Mouse (Mus musculus): ENCODE measurements around the gene Cavin2. TPM values are rescaled to one million over a fixed set of nuclear protein-coding genes. Genes with fewer than 3 reads are reported as not detected.

The Cavin2 gene
- 100 to 1,000 TPM; 143 to 146 TPM for total RNA-seq (2021)

GRCm38 (mm10) chr1:51288755-51289619 is at the start of gene Cavin2:
Gene Cavin2 (plus strand): TSS chr1:51289126.
- intact Hi-C loops (cut with DNase I) = loop anchor here (1.0 to 5.0 kb wide), 3 partner anchors 23 to 182 kb away; no protein-coding TSS in a partner anchor
- peak; percentile 67 to 77 for DNase-seq

- no peak for DNase-seq
- intact Hi-C loops (cut with DNase I) = no loop called here
These were observed 47.5 kb upstream of the Cavin2 start for GRCm38 (mm10) chr1:51241311-51241986.

GRCm38 (mm10) chr1:51243294-51243693 is 45.6 kb upstream of the Cavin2 start:
- no peak for DNase-seq
- intact Hi-C loops (cut with DNase I) = no loop called here

GRCm38 (mm10) chr1:51243869-51244268 is 45.1 kb upstream of the Cavin2 start:
- no peak for DNase-seq
- intact Hi-C loops (cut with DNase I) = no loop called here

GRCm38 (mm10) chr1:51245381-51245780 is 43.5 kb upstream of the Cavin2 start:
- no peak for DNase-seq
- intact Hi-C loops (cut with DNase I) = loop anchor here (5.0 kb wide), 2 partner anchors 108 to 283 kb away; no protein-coding TSS in a partner anchor

- no peak for DNase-seq
- intact Hi-C loops (cut with DNase I) = no loop called here
These were observed 38.6 kb upstream of the Cavin2 start for GRCm38 (mm10) chr1:51250302-51250701.

- intact Hi-C loops (cut with DNase I) = loop anchor here (1.0 to 5.0 kb wide), 3 partner anchors 128 to 303 kb away; no protein-coding TSS in a partner anchor
- peak; percentile 52 to 54 for DNase-seq
These were observed 23.7 kb upstream of the Cavin2 start for GRCm38 (mm10) chr1:51265118-51265800.

GRCm38 (mm10) chr1:51265926-51266325 is 23.0 kb upstream of the Cavin2 start:
- intact Hi-C loops (cut with DNase I) = loop anchor here (1.0 to 5.0 kb wide), 5 partner anchors 23 to 304 kb away; partner anchors contain the start of gene Cavin2
- DNase-seq = peak; percentile 38 to 49

GRCm38 (mm10) chr1:51267125-51267524 is 21.8 kb upstream of the Cavin2 start:
- DNase-seq = peak in 1 of 2 experiments; percentile 45
- intact Hi-C loops (cut with DNase I) = loop anchor here (2.0 to 5.0 kb wide), 2 partner anchors 66 to 160 kb away; no protein-coding TSS in a partner anchor

- intact Hi-C loops (cut with DNase I) = loop anchor here (5.0 kb wide), 1 partner anchor 161 kb away; no protein-coding TSS in a partner anchor
- DNase-seq = no peak
These were observed 20.7 kb upstream of the Cavin2 start for GRCm38 (mm10) chr1:51268225-51268624.

- DNase-seq = no peak
- intact Hi-C loops (cut with DNase I) = no loop called here
These were observed 18.6 kb upstream of the Cavin2 start for GRCm38 (mm10) chr1:51270196-51270935.

GRCm38 (mm10) chr1:51271845-51272244 is 17.1 kb upstream of the Cavin2 start:
- intact Hi-C loops (cut with DNase I) = no loop called here

GRCm38 (mm10) chr1:51272583-51273201 is 16.2 kb upstream of the Cavin2 start:
- intact Hi-C loops (cut with DNase I) = no loop called here
- no peak for DNase-seq

More at GRCm38 (mm10) chr1:51271845-51272244, 17.1 kb upstream of the Cavin2 start:
- DNase-seq = no peak

GRCm38 (mm10) chr1:51277879-51278567 is 10.9 kb upstream of the Cavin2 start:
- intact Hi-C loops (cut with DNase I) = no loop called here
- DNase-seq = no peak

GRCm38 (mm10) chr1:51288201-51288600 is 725 bp upstream of the Cavin2 start:
- intact Hi-C loops (cut with DNase I) = loop anchor here (5.0 kb wide), 1 partner anchor 181 kb away; no protein-coding TSS in a partner anchor
- DNase-seq = no peak

GRCm38 (mm10) chr1:51289620-51290445 is 907 bp downstream of the Cavin2 start:
- peak; percentile 46 to 63 for DNase-seq
- intact Hi-C loops (cut with DNase I) = loop anchor here (1.0 to 5.0 kb wide), 3 partner anchors 24 to 183 kb away; no protein-coding TSS in a partner anchor

- intact Hi-C loops (cut with DNase I) = no loop called here
- DNase-seq = peak; percentile 51 to 75
These were observed 1.7 kb downstream of the Cavin2 start for GRCm38 (mm10) chr1:51290634-51291033.

- no peak for DNase-seq
- intact Hi-C loops (cut with DNase I) = loop anchor here (2.0 kb wide), 1 partner anchor 40 kb away; no protein-coding TSS in a partner anchor
These were observed 3.4 kb downstream of the Cavin2 start for GRCm38 (mm10) chr1:51292348-51292747.
